Mouse (Mus musculus): Measurements from ENCODE around the gene Slc38a10.

Slc38a10 gene

DNA sequence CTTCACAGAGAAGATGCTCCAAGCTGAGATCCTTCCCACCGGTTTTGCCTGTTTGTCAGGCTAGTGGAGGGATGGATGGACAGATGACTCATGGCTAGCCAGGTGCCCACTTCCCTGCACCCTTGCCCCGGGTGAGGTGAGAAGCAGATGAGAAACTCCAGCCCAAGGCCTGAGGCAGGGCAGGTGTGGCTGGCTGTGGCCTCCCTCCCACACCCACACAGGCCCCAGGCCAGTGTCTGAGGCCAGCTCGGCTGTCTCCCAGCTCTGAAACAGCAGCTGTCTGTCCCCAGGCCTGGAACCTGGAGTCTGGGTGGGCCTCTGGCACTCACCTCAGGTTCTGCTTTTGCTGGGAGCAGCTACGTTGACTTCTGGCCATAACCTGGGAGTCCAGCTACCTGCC, 24.8 kb upstream of the Slc38a10 start:
- no peak for DNase-seq (ENCODE audit: low spot score)

DNA sequence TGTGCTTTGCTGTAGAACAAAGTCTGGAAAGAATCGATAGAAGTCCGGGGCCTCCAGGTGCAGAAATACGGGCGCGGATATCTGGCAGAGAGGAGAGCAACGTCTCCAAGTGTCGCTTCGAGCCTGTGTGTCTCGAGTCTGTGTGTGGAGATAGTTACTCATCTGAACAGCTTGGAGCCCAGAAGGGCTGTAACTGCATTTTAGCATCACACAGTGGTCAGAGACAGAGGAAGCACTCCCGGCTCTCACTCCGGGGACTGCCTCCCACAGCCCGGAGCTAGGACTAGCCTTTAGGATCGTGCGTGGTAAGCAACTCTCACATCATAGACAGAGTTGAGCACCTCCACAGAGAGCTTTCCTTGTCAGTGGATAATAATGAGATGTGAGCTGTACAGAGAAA, 22.1 kb upstream of the Slc38a10 start:
- DNase-seq (ENCODE audit: low spot score), result no peak

DNA sequence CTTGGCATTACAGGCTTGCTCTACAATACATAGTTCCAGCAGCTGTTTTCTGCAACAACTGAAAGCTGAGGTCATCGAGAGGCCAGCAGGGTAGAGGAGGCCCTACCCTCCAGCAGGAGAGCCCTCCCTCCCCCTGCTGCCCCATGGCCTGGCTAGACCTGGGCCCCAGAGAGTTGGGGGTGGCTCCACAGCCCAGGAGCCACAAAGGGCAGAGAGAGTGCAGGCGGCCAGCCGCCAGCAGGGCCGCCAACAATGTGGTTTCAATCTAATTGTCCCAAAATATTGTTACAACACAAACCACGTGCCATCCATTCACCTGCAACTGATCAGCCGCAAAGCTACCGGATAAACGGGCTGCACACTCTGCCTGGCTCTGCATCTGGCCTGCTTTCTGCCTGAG, 20.0 kb upstream of the Slc38a10 start:
- DNase-seq (ENCODE audit: low spot score), result no peak

DNA sequence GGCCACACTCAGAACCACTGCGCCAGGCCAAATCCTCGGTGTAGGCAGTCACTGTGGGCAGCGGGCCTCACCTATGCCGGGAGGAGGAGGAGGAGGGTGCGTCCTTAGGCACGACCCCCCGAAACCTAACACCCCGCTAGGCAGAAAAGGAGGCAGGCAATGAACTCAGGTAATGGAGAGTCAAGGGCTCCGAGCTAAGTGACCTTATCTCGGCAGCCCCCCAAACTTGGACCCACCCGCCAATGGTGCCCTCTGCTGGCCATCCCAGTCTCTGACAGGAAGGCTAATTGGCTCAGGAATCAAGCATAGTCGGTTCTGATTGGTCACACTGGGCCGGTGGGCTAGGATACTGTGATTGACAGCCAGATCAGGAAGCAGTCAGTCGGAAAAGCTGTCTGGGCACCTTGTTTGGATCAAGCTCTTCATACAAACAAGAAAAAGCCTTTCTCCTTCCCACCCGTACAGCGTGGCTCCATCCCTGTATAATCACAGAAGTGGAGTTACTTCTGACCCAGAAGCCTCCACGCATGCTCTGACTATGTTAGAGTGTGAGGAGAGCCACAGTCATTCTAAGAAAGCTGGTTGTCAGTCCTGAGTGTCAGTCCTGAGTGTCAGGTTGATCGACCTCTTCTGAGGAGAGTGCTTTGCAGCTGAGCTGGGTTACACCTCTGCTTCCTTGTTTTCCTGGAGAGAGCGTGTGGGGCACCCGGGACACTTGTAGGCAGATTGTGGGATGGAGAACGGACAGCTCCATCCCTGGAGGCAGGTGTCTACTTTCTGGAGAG, 18.3 kb upstream of the Slc38a10 start:
- DNase-seq (ENCODE audit: low spot score), result peak; percentile 48

DNA sequence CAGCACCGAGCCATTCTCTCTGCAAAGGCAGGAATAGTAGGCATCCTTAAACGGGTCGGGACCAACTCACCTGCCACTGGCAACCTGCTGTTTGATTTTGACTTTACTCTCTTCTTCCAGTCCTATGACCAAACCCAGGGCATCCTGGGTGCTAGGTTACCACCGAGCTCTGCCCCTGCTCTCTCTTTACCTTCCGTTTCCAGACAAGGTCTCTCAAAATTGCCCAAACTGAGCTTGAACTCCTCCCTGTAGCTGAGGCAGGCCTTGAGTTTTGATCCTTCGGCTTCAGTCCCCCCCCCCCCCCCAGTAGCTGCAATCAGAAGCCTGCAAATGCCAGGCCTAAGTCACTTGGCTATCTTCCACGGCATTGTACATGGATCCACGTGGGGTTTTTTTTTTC, 17.4 kb upstream of the Slc38a10 start:
- no peak for DNase-seq (ENCODE audit: low spot score)

DNA sequence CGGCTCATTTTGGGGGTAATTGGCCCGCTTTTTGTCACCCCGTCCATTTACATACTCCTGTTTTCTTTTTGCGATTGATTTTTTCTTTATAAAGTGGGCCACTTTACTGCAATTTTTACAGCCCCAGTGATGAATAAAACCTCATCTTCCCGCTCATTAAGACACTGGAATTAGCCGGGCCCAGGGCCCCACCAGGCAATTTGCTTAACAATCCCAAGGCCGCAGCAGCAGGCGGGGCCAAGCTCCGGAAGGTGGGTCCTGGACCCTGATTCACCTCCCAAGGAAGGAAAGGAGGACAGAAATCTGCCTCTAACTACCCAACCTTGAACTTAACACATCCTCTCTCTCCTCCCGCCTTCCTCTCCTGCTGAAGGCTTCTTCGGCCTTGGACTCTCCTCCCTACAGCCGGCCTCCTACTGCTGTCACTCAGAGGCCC, 16.8 kb upstream of the Slc38a10 start:
- no peak for DNase-seq (ENCODE audit: low spot score)

DNA sequence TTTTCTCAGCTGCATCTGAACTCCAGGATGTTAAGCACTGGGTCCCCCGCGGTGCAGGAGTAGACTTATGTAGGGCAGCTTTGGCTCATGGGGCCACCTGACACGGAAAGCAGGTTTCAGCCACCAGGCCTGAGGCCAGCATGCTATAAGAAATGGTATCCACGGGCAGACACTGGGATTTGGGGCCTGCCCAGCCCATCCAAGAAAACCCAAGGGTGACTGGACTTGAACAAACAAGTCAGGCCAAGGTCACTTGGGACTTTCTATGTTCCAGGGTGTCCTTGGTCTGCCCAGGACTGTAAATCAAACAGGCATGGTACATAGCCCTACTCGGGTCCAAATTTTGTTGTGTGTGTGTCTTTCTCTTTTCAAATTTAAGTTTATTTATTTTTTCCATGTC, 15.9 kb upstream of the Slc38a10 start:
- no peak for DNase-seq (ENCODE audit: low spot score)

DNA sequence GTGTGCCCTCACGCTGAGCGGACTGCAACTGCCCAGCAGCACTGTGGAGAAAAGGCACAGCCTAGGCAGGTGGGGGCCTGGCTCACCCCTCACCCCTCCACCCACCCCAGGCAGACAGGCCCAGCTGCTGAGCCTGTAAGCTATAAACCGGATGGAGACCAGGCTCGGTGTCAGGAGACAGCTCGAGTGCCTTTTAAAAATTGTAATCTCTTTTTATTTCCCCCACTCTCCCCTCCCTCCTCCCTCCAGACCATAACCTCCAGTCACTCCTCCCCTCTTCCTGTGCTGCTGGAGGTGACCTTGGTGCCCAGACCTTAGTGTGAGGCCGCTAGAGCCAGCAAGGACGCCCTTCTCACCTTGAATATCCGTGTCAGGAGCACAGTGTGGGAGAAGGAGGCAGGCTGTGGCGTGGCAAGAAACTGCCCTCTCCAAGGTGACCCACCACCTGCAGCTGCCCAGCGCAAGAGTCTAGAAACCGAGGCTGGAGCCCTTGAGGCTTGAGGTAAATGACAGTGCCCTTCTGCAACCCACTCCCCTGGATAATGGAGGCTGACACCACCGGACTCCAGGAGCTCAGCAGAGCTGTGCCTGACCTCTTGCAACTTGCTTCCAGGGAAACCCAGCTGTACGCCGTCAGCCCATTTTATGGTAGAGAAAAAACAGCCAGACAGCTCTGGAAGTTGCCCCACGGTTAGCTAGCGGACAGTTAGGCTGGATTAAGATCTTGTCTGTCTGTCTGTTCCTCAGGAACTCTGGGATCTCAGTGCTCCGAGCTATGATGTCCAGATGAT, 13.5 kb upstream of the Slc38a10 start:
- DNase-seq (ENCODE audit: low spot score), result no peak

DNA sequence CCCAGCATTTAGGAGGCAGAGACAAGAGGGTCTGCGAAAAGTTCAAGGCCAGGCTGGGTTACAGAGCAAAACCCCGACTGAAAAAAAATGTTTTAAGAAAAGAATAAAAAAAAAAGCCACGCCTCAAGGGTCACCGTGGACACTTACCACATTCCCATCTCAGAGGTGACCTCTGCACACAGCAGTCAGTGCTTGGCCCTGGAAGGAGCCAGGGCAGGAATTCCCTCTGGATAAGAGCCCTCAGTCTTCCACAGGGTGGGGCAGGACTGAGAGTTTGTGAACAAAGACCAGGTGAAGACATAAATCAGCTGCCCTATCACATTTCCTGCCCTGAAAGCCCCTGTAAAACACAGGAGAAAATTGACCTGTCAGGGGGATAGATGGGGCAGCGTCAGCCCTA, 12.9 kb upstream of the Slc38a10 start:
- no peak for DNase-seq (ENCODE audit: low spot score)

DNA sequence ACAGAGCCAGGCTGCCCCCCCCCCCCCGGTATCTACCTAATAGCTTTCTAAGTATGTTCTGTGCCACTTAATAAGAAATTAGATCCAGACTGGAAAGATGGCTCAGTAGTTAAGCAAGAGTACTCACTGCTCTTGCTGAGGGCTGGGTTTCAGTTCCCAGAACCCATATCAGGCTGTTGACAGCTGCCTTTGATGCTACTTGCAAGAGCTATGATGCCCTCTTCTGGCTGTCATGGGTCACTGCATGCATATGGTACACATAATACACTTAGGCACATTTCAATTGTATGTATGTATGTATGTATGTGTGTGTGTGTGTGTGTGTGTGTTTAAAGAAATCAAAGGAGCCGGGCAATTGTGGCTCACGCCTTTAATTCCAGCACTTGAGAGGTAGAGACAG, 12.1 kb upstream of the Slc38a10 start:
- no peak for DNase-seq (ENCODE audit: low spot score)

DNA sequence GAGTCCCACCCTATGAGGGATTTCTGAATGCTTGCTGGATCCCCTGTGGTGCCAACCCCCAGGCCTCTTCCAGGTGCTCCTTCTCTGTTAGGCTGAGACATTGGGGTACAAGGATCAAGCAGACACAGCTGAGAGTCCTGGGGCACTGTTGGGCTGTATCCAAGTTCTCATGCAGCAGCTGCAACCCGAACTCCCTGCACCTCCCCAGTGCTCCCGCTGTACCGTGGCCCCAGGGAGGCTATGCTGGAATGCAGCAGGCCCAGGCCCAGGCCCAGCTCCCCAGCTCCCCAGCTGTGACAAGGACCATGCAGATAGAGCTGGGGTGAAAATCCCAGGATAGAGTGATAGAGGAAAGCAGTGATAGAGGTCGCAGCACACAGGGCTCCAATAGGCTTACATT, 10.1 kb upstream of the Slc38a10 start:
- no peak for DNase-seq (ENCODE audit: low spot score)

DNA sequence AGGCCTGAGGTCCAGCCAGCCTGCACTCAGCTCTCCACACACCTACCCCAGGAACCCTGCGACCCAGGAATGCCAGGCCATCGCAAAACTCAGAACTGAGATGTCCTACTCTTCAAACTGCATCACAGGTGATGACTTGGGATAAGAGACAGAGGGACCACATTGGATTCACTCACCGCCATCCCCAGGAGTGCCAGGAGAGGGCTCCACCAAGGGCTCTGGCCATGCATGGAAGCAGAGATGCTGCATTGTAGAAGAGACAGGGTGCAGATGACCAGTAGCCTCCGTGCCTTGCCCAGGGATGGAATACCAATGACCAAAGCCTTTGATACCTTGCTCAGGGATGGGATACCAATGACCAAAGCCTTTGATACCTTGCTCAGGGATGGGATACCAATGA, 9.3 kb upstream of the Slc38a10 start:
- DNase-seq (ENCODE audit: low spot score), result no peak

DNA sequence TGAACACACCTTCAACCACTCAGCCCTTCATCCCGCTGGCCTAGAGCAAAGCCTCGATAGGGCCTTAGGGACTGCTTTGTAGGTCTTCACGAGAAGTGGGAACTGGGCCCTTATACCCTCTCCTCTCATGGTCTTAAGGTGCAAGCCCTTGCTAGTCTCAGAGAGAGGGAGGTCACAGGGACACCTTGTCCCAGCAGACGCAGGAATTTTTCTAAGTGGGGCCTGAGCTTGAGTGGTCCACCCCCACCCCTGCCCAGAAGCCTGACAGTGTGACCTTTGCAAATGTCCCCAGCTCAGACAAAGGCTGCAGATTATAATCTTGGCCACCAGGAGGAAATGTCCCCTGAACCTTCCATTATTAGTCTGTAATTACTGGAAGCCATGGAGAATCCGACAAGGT, 8.5 kb upstream of the Slc38a10 start:
- DNase-seq (ENCODE audit: low spot score), result no peak

DNA sequence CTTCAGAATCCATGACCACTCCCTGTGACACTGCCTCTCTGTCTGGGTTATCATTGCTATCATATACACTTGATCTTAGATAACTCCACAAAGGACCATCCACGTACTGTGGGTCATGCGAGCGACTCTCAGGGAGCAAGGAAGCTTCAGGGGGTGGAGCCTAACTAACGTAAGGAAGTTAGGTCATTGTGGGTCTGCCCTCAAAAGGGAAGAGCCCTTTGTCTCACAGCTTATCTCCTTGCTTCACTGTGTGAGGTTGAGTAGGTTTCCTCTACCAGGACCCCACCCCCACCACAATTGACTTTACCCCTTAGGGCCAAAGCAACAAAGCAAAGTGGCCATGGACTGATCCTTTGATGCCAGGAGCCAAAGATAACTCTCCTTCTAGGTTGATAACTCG, 7.7 kb upstream of the Slc38a10 start:
- DNase-seq (ENCODE audit: low spot score), result no peak

DNA sequence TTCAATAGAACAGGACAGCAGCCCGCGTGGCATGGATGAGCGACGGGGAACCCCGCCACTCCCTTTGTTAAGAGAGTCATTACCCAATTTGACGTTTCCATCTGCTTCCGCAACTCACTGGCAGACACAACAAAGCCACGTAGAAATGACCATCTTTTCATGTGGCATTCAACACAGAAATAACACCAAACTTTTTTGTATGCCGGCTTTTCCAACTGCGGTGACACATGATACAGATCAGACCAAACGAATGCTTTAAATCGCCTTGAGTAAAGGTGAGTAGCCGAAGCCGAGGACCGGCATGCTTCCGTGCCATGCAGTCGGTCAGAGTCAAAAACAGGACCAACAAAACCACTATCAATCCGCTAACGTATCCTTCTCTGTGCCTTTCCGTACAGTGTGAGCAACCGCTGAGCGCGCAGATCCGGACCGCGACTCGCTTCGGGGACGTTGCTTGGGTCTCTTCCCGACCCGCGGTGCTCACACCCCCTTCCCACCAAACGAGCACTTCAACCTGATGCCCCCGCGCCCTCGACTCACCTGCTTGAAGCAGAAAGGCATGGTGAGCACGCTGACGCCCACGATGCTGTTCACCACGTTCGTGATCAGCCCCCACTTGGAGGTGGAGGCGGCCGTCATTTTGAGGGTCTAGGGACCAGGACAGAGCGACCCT, 570 bp downstream of the Slc38a10 start:
- DNase-seq (ENCODE audit: low spot score), result no peak

DNA sequence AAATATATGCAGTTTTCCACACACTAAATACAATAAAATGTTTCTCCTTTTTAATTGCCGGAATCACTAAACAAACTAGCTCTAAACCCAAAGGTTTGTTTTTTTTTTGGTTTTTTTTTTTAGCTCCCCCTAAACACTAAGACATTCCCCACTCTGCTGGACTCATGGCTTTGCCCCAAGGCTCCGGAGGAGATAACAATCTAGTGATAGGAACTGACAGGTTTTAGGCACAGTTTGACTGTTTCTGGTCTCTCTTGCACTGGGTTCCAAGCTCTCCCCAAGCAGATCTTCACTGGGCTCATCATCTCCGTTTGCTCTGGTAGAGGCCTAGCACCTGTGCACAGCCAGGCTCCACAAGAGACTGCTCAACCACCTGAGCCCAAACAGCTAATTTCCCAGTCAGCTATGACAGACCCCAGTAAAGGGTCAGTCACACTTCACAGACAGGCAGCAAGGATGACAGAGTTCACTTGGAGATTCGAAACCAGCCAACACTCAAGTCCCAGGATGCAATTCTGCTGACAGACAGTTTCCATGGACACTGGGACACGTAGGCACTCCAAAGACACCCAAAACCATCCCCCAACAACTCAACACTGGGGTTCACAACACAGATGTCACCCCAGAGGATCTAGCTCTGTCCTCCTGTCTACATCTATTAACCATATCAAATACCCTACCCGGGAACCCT, 1.5 kb downstream of the Slc38a10 start:
- no peak for DNase-seq (ENCODE audit: low spot score)

DNA sequence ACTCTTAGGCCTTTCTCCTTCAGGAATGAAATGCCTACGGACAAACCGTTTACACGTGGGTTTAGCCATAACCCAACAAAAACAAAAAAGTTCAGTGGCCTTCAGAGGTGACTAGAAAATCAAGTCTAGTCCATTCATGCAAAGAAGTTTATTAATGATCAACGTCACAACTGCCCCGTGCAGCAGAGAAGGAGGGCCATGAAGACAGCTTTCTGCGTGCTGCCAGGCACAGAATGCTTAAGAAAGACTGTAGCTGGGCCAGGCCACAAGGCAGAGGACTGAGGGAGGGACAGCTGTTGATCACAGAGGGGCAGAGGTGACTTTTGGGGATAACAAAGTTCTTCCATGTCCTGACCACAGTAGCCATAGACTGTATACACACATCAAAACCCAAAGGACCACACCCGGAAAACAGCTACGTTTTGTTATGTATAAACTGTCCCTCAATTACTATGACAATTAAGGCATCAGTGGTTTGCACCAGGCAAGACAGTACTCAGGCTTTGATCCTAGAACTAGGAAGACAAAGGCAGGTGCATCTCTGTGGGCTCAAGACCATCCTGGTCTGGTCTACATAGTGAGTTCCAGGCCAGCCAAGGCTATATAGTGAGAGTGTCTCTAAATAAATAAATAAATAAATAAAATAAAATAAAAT, 2.8 kb downstream of the Slc38a10 start:
- no peak for DNase-seq (ENCODE audit: low spot score)

DNA sequence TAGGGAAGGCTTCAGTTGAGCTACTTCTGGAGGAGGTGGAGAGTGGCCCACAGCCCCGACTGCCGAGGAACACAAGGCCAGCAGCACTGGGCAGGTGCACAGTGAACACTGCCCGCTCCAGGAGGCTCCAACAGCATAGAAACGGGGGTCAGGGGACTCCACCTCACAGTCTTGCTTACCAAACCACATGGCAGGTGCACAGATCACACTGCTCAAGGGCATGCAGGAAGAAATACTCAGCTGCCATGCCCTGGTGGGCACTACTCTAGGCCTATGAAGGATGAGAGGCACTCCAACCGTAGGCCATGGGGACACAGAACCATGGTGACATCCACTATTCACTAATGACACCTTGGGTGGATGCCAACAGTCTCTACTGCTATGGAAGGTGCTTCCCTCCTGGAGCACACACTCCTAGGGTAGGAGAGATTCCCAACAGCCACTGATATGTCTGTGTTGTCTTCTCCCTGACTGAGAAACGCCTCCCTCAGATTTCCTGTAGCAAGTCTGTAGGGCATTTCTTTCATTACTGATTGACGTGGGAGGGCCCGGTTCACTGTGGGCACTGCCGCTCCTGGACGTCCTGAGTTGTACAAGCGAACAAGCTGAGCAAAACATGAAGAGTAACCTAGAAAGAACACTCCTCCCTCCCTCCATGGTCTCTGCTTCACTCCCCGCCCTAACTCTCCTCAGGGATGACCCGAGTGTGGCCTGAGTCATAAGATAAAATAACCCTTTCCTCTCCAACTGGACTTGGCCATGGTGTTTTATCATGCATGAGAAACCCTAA, 7.2 kb downstream of the Slc38a10 start:
- no peak for DNase-seq (ENCODE audit: low spot score)

DNA sequence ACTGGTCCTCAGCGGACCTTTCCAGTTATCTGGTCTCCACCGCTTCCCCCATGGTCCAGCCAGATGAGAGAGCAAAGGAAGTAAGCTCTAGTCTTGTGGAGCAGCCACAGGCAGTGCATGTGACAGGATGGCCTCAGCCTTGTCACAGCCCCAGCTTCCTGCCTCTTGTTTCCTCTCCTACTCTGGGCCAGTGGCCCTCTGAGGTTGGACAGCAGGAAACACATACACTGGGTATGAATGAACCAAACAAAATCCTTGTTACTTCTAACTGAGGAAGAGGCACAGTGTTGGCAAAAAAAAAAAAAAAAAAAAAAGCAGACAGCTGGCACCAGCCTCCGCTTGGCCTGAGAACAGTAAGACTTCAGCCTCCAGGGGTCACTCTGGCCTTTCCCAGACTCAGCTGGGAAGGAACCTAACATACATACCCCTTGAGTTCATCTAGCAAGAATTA, 8.5 kb downstream of the Slc38a10 start:
- no peak for DNase-seq (ENCODE audit: low spot score)

DNA sequence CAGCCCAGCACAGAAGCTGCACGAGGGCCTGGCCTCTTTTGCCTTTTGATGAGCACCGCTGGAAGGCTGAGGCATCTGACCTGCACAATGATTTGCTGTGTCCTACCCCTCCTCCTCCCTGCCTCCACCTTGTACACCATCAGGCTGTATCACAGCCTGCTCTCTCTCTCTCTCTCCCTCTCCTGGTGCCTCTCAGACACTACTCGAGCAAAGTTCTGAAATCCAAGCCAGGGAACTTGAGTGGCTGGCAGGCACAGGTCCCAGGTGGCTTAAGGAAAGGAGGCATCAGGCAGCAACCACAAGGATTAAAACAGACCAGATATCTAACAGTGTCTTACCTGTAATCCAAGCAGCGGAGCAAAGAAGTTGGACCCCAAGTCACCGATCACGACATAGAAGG, 10.9 kb downstream of the Slc38a10 start:
- DNase-seq (ENCODE audit: low spot score), result no peak

DNA sequence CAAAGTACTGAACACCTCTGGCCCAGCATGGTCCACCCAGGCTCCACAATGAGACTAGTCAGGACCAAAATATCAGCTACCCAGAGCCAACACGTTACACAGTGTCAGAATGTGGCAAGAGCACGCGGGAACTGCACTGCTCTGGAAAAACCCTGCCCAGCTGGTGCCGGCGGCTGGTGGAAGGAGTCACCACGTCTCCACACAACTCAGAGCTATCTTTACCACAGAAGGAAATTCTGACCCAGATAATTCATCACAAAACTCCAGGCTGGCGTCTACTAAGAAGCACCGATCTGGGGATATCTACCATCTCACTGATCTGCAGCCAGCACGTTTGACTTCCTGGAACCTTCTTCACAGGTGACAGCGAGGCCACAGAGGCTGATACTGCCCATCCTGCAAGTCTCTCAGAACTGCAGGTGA, 11.8 kb downstream of the Slc38a10 start:
- no peak for DNase-seq (ENCODE audit: low spot score)

All from urinary bladder, postnatal 25 days (tissue).